Mouse (Mus musculus): ENCODE data around the gene Sema4d.

DNA sequence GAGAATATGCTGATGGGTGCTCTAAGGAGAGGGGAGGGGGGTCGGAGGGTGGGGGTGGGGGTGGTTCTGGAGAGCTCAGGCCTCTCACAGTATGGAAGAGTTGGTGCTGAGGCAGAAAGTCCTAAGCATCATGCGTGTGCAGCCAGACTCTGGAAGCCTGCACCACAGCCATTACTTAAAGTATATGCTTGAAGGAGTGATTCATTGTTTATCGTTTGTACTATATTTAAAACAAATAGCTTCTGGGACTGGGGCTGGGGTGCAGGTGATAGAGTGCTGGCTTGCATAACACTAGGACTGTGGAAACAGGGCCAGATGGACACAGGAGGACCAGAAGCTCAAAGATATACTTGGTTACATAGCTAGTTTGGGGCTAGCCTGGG, 25.4 kb upstream of the Sema4d start:
- TF ChIP-seq POLR2A (IDR thresholded peaks at IDR 0.05; ENCODE audit: insufficient read depth, low read length) (no peak), CTCF (IDR thresholded peaks at IDR 0.05; ENCODE audit: low read depth, low read length) (no peak), EP300 (IDR thresholded peaks at IDR 0.05; ENCODE audit: insufficient read depth, low read depth, low read length) (no peak)
